Mouse (Mus musculus) right cerebral cortex, postnatal 36 days (tissue): ENCODE data around the gene Fam107a.
"Not testable (repeated sequence)": the region's sequence is repeated elsewhere in the genome, so short reads cannot be mapped to it uniquely, and the experiment has no call there.

Source experiments
- DNase-seq, 2 experiments: peaks; one replicate each; pipeline ENCODE4 v3.0.0; 2022; ENCODE audit warnings: low spot score in 2 of 2, mixed read lengths in 1 of 2

The Fam107a gene

DNA sequence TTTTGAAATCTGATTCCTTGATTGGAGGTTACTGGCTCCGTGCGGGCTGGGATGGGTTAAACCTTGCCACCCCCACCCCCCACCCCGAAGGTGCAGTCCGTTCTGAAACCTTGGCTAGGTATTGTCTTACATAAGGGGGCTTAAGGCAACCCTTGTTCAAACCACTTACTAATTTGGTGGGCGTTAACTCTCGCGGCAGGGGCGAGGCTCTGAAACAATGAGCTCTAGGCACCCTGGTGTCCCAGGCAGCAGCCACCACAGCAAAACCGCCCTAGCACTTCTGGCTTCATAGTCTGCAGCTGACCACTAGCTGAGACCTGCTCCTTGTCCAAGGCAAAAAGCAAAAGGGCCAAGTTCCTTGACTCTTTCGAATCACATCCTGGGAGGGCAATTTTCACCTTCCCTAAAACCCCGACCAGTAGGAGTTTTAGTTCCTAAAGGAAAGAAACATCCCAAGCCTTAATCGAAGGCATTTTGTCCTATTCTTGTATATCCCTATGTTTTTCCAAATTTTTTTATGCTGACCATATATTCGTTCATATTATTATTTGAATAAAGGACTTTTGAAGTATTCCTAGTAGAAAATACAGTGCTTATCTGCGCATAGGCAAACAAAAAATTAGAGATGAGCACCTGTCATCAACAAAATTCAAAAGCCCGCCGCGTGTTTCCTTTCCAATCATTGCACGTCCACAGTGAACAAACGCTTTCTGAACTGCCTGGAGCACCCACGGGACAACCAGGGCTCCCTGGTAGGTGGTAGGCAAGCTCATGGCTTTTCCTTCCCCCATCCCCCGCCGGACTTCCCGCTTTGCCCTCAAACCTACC is 1.2 kb downstream of the Fam107a start:
- DNase-seq: no peak

DNA sequence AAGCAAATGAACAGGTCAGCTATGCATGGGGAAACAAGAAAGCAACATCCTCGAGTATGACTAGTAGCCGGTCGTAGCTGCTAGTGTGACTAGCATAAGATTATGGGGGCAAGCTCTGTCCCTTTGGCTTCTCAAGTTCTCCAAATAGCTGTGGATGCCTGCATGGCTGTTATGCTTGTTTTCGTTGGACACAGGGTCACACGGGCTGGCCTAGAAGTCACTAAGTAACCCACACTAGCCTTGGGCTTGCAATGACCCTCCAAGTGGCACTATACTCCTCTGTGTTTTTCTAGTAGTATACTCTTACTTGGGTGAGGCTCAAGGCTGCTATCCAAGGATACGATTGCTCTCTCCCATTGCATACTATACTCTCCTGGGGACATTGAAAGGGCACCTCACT is 2.7 kb downstream of the Fam107a start:
- DNase-seq: no peak

DNA sequence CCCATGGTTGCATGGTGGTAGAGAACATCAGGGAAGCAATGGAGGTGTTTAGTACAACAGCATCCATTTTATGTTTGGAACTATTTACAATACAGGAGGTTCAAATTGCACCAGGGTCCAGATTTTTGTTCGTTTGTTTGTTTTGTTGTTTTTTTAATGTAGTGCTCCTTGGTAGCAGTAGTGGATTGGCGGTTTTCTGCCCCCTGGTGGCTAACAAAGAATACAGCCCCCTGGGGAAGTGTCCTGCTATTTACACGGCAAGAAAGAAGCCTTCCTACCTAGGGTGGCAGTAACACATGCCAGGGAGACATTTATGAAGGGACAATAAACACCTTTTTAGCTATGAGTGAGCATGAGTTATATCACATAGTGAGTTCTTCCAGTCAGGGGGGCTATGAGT is 3.3 kb downstream of the Fam107a start:
- DNase-seq: no peak

DNA sequence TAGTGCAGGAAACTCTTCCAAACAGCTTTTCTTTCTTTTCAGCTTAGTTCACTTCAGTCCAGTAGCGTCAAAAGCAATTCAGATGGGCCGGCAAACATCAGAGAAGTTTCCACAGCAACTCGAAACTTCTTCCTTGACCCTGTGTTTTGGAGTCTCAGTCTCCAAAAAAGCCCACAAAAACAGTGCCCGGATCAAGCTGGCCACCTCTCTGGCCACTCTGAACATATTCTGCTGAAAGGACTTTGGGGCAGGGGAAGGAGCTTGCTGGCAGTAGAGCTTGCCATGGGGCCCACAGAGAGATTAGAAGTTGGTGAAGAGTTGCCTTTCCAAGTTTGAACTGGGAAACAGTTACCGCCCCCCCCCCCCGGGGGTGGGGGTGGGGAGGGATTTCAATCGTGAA is 3.9 kb downstream of the Fam107a start:
- peak in 1 of 2 experiments; percentile 38 for DNase-seq

DNA sequence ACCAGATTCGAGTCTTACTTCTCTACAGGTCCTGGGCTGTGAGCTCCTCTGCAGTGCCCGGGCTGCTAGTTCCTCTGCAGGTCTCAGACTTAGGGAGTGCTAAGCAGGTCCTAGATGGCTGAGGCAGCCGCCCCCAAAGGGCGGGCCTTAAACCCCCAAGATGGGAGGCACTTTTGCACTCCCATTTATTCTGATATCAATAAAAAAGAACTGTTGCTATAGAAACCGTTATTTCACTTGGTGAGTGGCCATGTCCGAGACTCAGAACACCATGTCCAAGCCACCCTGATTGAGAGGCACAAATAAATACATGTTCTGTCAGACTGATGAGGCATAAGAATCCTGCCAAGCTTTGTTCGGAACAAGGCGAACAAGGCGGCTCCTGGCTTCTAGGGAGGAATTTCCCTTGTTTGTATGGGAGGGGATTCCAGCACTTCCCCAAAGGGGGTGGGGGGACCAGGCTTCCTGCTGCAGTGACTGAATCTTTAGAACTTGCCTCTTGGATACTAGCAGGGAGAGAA is 8.1 kb downstream of the Fam107a start:
- peak; percentile 46 to 58 for DNase-seq

DNA sequence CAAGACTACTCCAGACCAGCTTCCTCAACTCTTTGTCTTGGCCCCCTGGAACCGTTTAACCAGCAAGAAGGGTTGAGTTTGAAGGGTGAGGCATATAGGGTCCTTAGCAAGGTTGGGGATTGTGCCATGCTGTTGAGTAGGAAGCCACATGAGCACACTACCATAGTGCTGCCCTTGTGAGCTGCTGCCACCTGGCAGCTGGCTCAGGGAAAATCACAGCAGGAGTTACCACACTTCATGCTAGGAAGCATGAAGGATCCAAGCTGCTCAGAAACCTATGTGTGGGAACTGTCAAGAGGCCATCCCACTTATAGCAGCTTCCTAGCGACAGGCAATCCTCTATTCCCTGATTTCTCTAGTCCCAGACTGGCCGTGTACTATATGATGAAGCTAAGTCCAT is 9.2 kb downstream of the Fam107a start:
- DNase-seq: no peak

DNA sequence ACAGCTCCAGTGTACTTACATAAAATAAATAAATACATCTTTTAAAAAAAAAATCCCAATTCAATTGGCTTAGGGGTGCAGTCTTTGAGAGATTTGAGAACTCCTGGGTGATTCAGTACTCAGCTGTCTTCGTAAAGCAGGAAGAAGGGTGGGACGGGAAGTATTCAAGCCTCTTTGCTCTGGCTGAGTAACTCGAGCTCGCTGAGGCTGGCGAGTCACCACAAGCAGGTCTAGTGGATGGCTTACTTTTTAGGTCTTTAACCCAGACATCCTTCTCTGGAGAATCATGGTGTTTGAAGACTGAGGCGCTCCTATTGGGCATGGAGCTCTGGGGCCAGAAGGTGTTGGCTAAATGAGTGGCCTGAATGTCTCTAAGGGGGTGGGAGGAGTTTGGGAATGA is 10.9 kb downstream of the Fam107a start:
- DNase-seq: no peak

DNA sequence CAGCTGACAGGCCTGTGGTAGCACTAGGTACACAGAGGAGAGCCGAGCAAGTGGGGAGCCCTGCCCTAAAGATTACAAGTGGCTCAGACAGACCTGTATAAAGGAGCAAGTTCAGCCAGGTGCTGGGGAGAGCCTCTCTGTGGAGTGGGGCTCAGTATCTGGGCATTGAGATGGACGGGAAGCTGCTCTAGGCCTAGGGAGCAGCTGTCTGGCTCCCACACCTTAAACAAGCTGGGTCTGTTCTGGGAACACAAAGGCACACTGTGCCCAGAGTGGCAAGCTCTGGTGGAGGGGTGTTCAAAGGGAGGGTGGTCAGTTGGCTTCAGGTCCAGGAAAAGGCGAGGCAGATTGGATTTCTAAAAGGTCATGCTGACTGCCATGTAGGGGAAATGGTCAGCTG is 12.8 kb downstream of the Fam107a start:
- no peak for DNase-seq

DNA sequence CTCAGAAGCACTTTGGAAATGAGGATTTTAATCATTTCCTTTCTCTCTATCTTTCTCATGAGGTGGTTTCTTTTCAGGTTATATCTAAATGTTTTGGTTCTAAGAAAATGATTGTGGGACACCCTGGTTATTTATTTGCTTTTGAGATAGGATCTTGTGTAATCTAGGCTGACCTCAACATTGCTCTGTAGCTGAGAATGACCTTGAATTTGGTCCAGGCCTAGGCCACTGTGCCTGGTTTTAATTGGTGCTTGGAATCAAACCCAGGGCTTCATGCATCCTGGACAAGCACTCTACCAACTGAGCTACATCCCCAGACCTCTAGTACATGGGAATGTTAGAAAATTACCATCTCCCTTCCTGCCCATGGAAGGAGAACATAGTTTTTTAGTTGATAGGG is 13.7 kb downstream of the Fam107a start:
- DNase-seq: no peak

DNA sequence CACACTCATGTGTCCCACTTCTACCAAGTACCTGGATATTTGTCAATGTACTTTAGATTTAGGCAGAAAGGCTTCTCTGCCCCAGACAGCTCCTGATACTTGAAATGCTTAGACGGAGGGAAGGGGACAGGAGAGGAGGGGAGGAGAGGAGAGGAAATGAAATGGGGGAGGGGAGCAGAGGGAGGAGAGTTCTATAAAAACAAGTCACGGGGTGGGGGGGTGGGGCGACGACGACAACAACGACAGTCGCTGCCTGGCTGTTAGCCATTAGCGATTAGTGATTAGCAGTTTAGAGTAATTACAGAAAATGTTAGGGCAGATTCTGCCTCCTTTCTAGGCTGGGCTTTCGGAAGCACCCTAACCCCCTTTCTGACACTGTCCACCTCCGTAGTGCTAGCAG is 15.1 kb downstream of the Fam107a start:
- DNase-seq: no peak

DNA sequence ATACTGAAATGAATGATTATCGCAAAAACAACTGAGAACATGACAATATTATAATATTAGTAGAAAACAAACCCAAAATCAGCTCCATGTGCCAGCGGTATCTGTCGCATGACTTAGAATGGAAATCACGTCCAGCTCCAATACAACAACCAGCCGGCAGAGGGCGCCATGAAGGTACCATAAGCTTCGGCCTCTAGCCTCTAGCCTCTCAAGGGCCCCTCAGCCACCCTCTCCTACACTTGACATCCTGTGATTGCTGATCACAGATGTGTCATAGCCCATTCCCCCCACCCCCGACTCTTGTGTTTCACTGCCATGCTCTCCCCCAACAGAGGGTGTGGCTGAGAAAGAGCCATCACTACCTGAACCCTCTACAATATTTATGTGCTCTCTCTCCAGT is 17.5 kb downstream of the Fam107a start:
- no peak for DNase-seq

DNA sequence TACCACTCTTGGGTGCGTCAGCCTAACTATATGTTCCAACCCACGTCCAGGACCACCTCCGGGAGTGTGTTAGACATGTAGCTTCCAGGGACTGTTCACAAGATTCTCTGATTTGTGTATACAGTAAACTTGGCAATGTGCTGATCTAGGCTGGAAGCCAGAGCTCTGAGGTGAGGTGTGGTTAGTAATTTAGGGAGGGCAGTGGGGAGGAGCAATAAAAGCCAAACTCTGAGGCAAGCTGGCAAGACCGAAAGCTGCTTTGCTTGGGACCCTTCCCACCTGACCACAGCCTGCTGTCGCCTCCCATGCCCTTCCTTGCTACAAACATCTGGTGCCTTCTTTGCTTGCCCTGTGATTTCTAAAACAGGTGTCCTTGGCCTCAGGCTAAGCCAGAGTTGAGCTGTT is 19.9 kb downstream of the Fam107a start:
- peak in 1 of 2 experiments; percentile 16 for DNase-seq

DNA sequence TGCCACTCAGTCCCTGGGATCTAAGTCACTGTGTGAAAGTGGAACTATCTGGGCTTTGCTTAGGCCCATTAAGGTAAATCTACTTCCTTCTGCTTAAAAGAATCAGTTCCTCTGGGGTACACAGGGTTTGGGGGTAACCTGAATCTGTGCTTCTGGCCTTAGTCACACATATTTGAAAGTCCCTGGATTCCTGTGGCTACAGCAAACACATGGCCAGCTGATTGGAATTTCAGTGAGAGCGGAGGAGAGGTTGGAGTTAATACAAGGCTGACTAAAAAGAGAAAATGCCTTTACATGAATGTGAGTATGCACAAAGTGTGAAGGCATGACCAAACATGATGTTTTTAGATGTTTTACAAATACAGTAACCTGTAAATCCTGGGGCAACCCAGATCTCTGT is 23.6 kb downstream of the Fam107a start:
- no peak for DNase-seq

DNA sequence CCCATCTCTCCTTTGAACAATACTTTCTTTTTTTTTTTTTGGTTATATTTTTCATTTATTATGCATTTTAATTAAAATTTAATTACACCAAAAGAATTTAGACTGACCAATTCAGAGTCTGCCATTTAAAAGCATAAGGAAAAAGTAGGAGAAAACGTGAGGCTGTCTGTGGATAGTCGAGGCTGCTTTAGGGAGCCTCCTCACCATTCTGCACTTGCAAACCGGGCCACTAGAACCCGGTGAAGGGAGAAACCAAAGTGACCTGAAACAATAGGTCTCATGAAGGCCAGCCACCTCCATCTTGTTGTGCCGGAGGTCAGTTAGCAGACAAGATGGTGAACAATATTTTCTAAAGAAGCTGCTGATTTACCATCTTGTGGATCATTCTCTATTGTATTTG is 31.2 kb downstream of the Fam107a start:
- DNase-seq: not testable (repeated sequence)

DNA sequence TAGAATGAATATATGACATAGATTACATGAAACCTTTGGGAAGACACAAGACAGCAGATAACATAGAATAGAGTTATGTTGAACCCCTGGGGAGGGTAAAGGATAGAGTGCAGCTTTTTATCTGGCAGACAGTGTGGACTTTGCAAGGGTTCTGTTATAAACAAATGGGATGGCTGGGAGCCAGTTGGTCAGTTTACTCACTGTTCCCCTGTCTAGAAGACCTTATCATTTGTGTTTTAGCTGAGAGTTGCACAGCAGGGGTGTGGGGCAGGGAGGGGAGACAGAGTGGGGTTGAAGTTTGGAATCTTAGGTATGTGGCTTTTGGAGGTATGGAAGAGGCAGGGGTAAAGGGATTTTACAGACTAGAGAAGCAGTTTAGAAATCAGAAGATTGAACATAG is 34.0 kb downstream of the Fam107a start:
- DNase-seq: no peak

DNA sequence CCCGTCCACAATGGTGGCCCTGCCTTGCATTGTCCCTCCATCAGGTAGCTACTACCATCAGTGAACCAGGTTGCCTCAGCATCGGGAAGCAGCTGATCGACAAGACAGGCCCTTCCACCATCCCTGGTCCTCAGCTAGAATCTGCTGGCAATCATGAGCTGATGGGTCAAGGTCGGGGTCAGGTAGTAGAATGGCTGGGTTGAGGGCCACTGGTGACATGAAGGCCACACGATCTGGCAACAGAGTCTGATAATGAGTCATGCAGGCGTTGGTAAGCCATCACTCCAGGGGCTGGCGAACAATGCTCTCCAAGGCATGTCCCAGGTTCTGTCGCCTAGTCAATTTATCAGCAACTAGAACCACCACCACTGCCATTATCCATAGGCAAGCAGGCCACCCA is 46.5 kb downstream of the Fam107a start:
- DNase-seq: not testable (repeated sequence)

DNA sequence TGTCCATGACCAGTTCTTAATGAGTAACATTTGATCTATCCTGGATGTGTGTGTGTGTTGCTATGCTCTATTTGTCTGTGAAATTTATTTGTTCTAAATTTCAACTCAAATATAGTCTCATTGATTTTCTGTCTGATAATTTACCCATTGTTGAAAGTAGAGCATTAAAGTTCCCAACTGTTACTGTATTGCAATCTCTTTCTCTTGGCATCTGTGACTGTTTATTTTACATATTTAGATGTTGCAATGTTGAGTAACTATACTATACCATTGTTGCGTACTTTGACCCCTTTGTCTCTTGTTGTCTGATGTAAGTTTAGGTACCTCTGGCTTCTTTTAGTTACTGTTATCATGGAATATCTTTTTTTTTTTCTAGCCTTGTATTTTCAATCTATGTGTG is 53.4 kb downstream of the Fam107a start:
- DNase-seq: no peak

DNA sequence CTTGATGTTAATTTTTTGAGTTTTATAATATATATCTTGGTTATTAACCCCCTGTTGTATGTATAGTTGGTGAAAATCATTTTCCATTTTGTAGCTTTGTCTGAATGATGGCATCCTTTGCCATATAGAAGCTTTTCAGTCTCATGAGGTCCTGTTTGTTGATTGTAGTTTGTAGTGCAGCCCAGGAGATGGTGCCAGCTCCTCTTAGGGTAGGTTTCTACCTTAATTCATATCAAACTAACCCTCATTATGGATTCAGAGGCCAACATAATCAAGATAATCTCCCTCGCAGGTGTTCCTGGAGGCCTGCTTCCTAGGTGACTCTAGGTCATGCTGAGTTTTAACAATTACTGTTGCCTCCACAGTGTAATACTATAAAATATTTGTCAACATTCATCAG is 55.6 kb downstream of the Fam107a start:
- no peak for DNase-seq

DNA sequence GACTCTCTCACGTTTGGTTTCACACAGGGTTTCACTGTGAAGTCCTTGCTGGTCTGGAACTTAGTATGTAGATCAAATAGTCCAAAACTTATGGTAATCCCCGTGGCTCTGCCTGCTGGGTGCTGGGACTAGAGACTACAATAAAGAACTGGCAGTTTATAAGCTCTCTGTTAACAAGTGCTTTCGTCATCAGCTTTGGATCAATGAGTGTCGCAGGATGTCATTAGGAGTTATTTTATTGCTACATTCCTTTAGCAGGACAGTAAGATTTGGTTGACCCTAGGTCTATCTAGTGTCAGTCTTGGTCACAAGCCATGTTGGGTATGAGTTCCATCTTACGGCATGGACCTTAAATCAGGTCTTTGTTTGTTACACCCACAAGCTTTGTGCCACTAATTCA is 57.6 kb downstream of the Fam107a start:
- DNase-seq: no peak

DNA sequence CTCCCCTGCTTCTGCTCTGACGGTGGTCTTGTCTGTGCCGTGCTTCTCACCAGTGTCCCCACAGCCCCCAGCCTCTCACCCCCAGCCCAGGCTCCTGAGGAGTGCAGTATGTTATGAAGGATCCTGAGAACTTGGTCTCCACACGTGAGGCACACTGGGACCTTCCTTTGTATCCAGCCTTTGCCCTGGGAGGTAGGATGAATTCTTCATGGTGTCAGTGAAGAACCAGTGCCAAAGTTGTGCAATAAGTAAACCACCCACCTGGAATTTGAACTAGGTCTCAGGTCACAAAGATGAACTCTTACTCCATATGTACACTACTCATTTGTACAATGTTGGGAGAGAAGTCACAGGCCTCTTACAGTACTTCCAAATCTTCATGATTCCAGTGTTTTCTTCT is 58.7 kb downstream of the Fam107a start, which contains the start of gene Acox2:
Acox2 (minus strand) TSS at position 188 of the 400 bp plus-strand sequence.
- no peak for DNase-seq

DNA sequence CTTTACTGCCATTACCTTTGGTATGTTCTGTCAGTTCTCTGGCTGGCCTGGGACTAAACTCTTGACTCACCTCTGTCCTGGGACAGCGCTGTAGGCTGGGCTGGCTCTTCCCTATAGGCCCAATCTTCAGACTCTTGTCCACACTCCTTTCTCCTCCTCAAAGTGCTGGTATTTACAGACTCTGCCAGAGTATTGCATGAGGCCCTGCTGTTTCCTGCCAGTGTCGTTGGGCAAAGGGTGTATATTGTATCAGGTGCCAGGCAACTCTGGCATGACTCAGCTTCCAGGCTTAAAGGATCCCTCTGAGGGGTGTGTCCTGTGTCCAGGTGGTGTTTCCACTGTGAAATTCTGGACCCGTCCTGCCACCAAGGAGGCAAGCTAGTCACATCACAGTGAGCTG is 59.1 kb downstream of the Fam107a start:
- no peak for DNase-seq

DNA sequence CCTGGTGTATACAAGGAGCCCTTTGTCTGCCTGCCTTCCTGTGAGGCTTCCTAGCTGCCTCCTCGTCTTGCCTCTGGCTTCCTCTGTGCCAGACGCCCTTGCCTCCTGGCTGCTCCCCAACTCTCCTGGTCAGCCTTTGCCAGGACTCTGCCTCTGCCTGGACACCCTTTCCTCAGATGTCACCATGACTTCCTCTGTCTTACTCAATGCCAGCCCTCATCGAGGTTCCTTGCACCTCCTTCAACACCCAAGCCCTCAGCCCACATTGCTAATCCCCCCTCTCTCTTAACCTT is 59.5 kb downstream of the Fam107a start:
- DNase-seq: no peak

DNA sequence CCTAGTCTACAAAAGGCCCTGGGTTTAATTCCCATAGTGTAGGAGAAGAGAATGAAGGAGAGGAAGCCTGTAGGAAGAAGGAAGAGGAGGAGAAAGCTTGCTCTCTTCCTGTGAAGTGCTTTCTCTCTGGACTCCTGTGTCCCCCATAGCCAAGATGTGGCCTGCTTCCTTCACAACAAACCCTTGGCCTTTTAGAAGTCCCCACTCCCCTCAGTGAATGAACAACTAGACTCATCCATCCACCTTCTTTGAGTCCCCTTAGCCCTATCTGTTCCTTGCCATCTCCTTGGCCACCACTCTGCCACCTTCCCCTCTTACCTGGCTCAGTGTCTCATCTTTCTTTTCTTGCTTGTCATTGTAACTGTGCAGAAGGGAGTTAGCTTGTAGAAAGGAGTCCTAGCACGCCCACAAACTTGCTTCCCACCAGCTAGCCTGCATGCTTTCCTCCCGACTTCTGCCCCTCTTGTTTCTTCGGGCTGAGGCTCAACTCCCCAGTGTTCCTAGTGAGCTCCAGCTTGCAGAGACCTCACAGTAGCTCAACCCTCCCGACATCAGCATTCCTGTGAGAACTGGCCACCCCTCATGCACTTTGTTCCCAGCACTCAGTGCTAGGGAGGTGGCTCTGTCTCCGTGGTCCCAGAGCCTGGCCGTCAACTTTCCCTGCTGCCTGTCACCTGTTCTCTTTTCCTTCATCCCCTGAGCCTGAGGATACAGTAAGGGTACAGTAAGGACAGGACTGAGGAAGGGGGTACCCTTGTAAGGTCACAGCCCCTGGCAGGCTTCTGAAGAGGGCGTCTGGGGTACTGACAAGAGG is 60.1 kb downstream of the Fam107a start:
- DNase-seq: no peak
